Mouse (Mus musculus) liver, embryonic 18 days (tissue): ENCODE measurements around the gene Gan. TPM values are rescaled to one million over a fixed set of nuclear protein-coding genes. Genes with fewer than 3 reads are reported as not detected.

ENCODE experiments used
- polyA plus RNA-seq: library from polyadenylated mRNA; depleted of rRNA; stranded (reverse); fragments of >200 nt; gene quantifications from 2 replicates; pipeline ENCODE4 v1.2.3, GENCODE M21; 2012; rRNA removed

Gene Gan
- polyA plus RNA-seq = 1.0 and 1.1 TPM in 2 replicates

GRCm38 (mm10) chr8:117158135-117158761, at the start of gene Gan:
Gan (plus strand) TSS chr8:117158135.

GRCm38 (mm10) chr8:117257029-117257820, 99.3 kb downstream of the Gan start, which contains the start of gene Cmip:
Cmip (plus strand) TSS chr8:117257064.

Other genes with a start within 250 kb of the Gan start
- 12.1 and 13.4 TPM in 2 replicates for gene Cmc2, start 236.7 kb upstream of the Gan start, polyA plus RNA-seq
- 10.3 and 10.7 TPM in 2 replicates for gene Cenpn, start 236.4 kb upstream of the Gan start, polyA plus RNA-seq
- gene Atmin, start 214.7 kb upstream of the Gan start, polyA plus RNA-seq = 2.6 and 2.7 TPM in 2 replicates
- 0.17 and 0.19 TPM in 2 replicates for gene 1700030J22Rik, start 179.2 kb upstream of the Gan start, polyA plus RNA-seq
- gene Gcsh, start 164.6 kb upstream of the Gan start, polyA plus RNA-seq = 71.8 and 73.1 TPM in 2 replicates
- under 0.01 and 0.01 TPM in 2 replicates for gene Pkd1l2, start 75.7 kb upstream of the Gan start, polyA plus RNA-seq
- gene Bco1, start 62.3 kb upstream of the Gan start, polyA plus RNA-seq = 5.8 and 6.5 TPM in 2 replicates
- 15.4 and 19.0 TPM in 2 replicates for gene Cmip, start 98.9 kb downstream of the Gan start, polyA plus RNA-seq